Mouse (Mus musculus) embryonic facial prominence, embryonic 10.5 days (tissue): ENCODE measurements at regions not wholly inside any gene's neighbourhood (a gene's known extent, or its start where the extent isn't known, plus 50 kb on each side); places are given as distances from the start of the nearest gene placed in this dataset.

Experiments
- DNase-seq: peaks from one replicate; pipeline ENCODE4 v3.0.0-alpha.2; 2017; ENCODE audit warnings: low spot score
- H3K27ac ChIP-seq: fragments of 300-500 bp; sonication (generic); replicated peaks from 2 replicates; pipeline ENCODE4 v1.5.1; 2016; ENCODE audit warnings: mild to moderate bottlenecking
- H3K27me3 ChIP-seq: fragments of 300-500 bp; sonication (generic); replicated peaks from 2 replicates; pipeline ENCODE4 v1.6.1; 2016; ENCODE audit warnings: low read depth, mild to moderate bottlenecking; ENCODE audit not compliant: poor library complexity, severe bottlenecking
- H3K36me3 ChIP-seq: fragments of 300-500 bp; sonication (generic); replicated peaks from 2 replicates; pipeline ENCODE4 v1.6.1; 2016; ENCODE audit warnings: mild to moderate bottlenecking, moderate library complexity
- H3K4me1 ChIP-seq: fragments of 300-500 bp; sonication (generic); 2 replicates; pipeline ENCODE4 v1.6.1; 2016
- H3K4me3 ChIP-seq: fragments of 300-500 bp; sonication (generic); 2 replicates; pipeline ENCODE4 v1.5.1; 2016; ENCODE audit warnings: mild to moderate bottlenecking, moderate library complexity
- H3K9me3 ChIP-seq: fragments of 300-500 bp; sonication (generic); 2 replicates; pipeline ENCODE4 v1.6.1; 2016; ENCODE audit warnings: mild to moderate bottlenecking
- WGBS: fragments of 180-500 bp; shearing (Covaris S2); methylation state at CpG from one replicate; pipeline ENCODE4 v1.1.7; 2016; 5-methylcytosine and 5-hydroxymethylcytosine counted together

GRCm38 (mm10) chr17:45851723-45852396 is 118.2 kb upstream of the 1600014C23Rik start:
- no peak overlapping the region for H3K27ac ChIP-seq
- no peak for DNase-seq
- peaks cover 53% of the 10 kb centered on the region for H3K27me3 ChIP-seq

GRCm38 (mm10) chr17:45850976-45851375 is 117.3 kb upstream of the 1600014C23Rik start:
- WGBS: 83% methylated on average over 6 of the region's 6 CpGs
- no peak for DNase-seq
- Histone ChIP-seq H3K9me3 (peaks cover 3% of the 10 kb centered on the region), H3K27ac (no peak overlapping the region), H3K27me3 (peaks cover 53% of the 10 kb centered on the region), H3K4me1 (peaks cover 39% of the 10 kb centered on the region), H3K36me3 (no peaks in the 10 kb centered on the region), H3K4me3 (no peak overlapping the region)

More at GRCm38 (mm10) chr17:45851723-45852396, 118.2 kb upstream of the 1600014C23Rik start:
- Histone ChIP-seq H3K36me3 (no peaks in the 10 kb centered on the region), H3K4me3 (no peak overlapping the region), H3K9me3 (no peaks in the 10 kb centered on the region), H3K4me1 (peaks cover 48% of the 10 kb centered on the region)
- WGBS: 58% methylated on average over 8 of the region's 8 CpGs

GRCm38 (mm10) chr17:45850174-45850573 is 116.5 kb upstream of the 1600014C23Rik start:
- Histone ChIP-seq H3K4me1 (peaks cover 31% of the 10 kb centered on the region), H3K36me3 (no peaks in the 10 kb centered on the region), H3K27me3 (peaks cover 53% of the 10 kb centered on the region), H3K9me3 (peaks cover 6% of the 10 kb centered on the region), H3K27ac (no peak overlapping the region; the same call in 1 of the 2 replicates), H3K4me3 (no peak overlapping the region)
- no peak for DNase-seq
- WGBS: 73% methylated on average over 5 of the region's 5 CpGs

GRCm38 (mm10) chr17:45848605-45849004 is 115.0 kb upstream of the 1600014C23Rik start:
- H3K4me3 ChIP-seq: no peak overlapping the region
- peak overlapping the region; percentile 40; the same call in 1 of the 2 replicates for H3K27ac ChIP-seq
- 23% methylated on average over 8 of the region's 8 CpGs for WGBS
- peaks cover 49% of the 10 kb centered on the region for H3K27me3 ChIP-seq
- H3K4me1 ChIP-seq: peaks cover 25% of the 10 kb centered on the region
- no peaks in the 10 kb centered on the region for H3K36me3 ChIP-seq
- peak; percentile 64 for DNase-seq
- H3K9me3 ChIP-seq: peaks cover 6% of the 10 kb centered on the region

GRCm38 (mm10) chr17:45847701-45848378 is 114.2 kb upstream of the 1600014C23Rik start:
- Histone ChIP-seq H3K4me3 (no peak overlapping the region), H3K36me3 (no peaks in the 10 kb centered on the region), H3K27me3 (peaks cover 43% of the 10 kb centered on the region), H3K4me1 (peaks cover 25% of the 10 kb centered on the region), H3K9me3 (peaks cover 6% of the 10 kb centered on the region), H3K27ac (peak overlapping the region; percentile 40)
- WGBS: 91% methylated on average over 14 of the region's 14 CpGs
- DNase-seq: no peak

GRCm38 (mm10) chr17:45845832-45846231 is 112.2 kb upstream of the 1600014C23Rik start:
- DNase-seq: no peak
- 87% methylated on average over 5 of the region's 5 CpGs for WGBS
- H3K4me3 ChIP-seq: no peak overlapping the region
- H3K9me3 ChIP-seq: peaks cover 11% of the 10 kb centered on the region
- no peak overlapping the region for H3K27ac ChIP-seq
- H3K36me3 ChIP-seq: no peaks in the 10 kb centered on the region
- H3K27me3 ChIP-seq: peaks cover 23% of the 10 kb centered on the region
- H3K4me1 ChIP-seq: peaks cover 15% of the 10 kb centered on the region

- no peaks in the 10 kb centered on the region for H3K9me3 ChIP-seq
- H3K4me3 ChIP-seq: no peak overlapping the region
- H3K36me3 ChIP-seq: no peaks in the 10 kb centered on the region
- no peaks in the 10 kb centered on the region for H3K27me3 ChIP-seq
- 68% methylated on average over 7 of the region's 7 CpGs for WGBS
- no peak overlapping the region for H3K27ac ChIP-seq
- 0 out of 2 replicates have a peak, but pooled peaks cover 2% of the 10 kb centered on the region for H3K4me1 ChIP-seq
- no peak for DNase-seq
These were observed 103.1 kb upstream of the 1600014C23Rik start for GRCm38 (mm10) chr17:45836731-45837130.

GRCm38 (mm10) chr17:45836253-45836652 is 102.6 kb upstream of the 1600014C23Rik start:
- Histone ChIP-seq H3K4me3 (no peak overlapping the region), H3K36me3 (no peaks in the 10 kb centered on the region), H3K9me3 (peaks cover 3% of the 10 kb centered on the region), H3K4me1 (0 out of 2 replicates have a peak, but pooled peaks cover under 1% of the 10 kb centered on the region), H3K27ac (no peak overlapping the region), H3K27me3 (no peaks in the 10 kb centered on the region)
- no peak for DNase-seq
- WGBS: 71% methylated on average over 7 of the region's 7 CpGs

GRCm38 (mm10) chr17:45834518-45835071 is 101.0 kb upstream of the 1600014C23Rik start:
- no peak overlapping the region for H3K27ac ChIP-seq
- H3K4me3 ChIP-seq: no peak overlapping the region
- H3K27me3 ChIP-seq: no peaks in the 10 kb centered on the region
- WGBS: 88% methylated on average over 10 of the region's 10 CpGs
- H3K4me1 ChIP-seq: no peaks in the 10 kb centered on the region
- no peak for DNase-seq
- peaks cover 14% of the 10 kb centered on the region for H3K9me3 ChIP-seq
- no peaks in the 10 kb centered on the region for H3K36me3 ChIP-seq

- Histone ChIP-seq H3K4me1 (peaks cover 7% of the 10 kb centered on the region), H3K27me3 (no peaks in the 10 kb centered on the region), H3K4me3 (no peak overlapping the region), H3K27ac (no peak overlapping the region), H3K9me3 (peaks cover 14% of the 10 kb centered on the region), H3K36me3 (no peaks in the 10 kb centered on the region)
- WGBS: 84% methylated on average over 5 of the region's 5 CpGs
- no peak for DNase-seq
These were observed 96.7 kb upstream of the 1600014C23Rik start for GRCm38 (mm10) chr17:45830324-45830723.

GRCm38 (mm10) chr17:45829571-45829970 is 95.9 kb upstream of the 1600014C23Rik start:
- Histone ChIP-seq H3K4me3 (no peak overlapping the region), H3K27me3 (no peaks in the 10 kb centered on the region)
- 92% methylated on average over 9 of the region's 9 CpGs for WGBS

GRCm38 (mm10) chr17:45828843-45829242 is 95.2 kb upstream of the 1600014C23Rik start:
- no peak for DNase-seq
- no peaks in the 10 kb centered on the region for H3K36me3 ChIP-seq
- peaks cover 14% of the 10 kb centered on the region for H3K9me3 ChIP-seq
- no peaks in the 10 kb centered on the region for H3K27me3 ChIP-seq
- 86% methylated on average over 11 of the region's 11 CpGs for whole genome bisulfite sequencing
- no peak overlapping the region for H3K27ac ChIP-seq
- no peak overlapping the region for H3K4me3 ChIP-seq
- peaks cover 12% of the 10 kb centered on the region for H3K4me1 ChIP-seq

More at GRCm38 (mm10) chr17:45829571-45829970, 95.9 kb upstream of the 1600014C23Rik start:
- H3K36me3 ChIP-seq: no peaks in the 10 kb centered on the region
- peaks cover 12% of the 10 kb centered on the region for H3K4me1 ChIP-seq
- no peak for DNase-seq
- H3K27ac ChIP-seq: no peak overlapping the region
- H3K9me3 ChIP-seq: peaks cover 14% of the 10 kb centered on the region
